Mouse (Mus musculus): ENCODE data around the gene Gatd1.

DNA sequence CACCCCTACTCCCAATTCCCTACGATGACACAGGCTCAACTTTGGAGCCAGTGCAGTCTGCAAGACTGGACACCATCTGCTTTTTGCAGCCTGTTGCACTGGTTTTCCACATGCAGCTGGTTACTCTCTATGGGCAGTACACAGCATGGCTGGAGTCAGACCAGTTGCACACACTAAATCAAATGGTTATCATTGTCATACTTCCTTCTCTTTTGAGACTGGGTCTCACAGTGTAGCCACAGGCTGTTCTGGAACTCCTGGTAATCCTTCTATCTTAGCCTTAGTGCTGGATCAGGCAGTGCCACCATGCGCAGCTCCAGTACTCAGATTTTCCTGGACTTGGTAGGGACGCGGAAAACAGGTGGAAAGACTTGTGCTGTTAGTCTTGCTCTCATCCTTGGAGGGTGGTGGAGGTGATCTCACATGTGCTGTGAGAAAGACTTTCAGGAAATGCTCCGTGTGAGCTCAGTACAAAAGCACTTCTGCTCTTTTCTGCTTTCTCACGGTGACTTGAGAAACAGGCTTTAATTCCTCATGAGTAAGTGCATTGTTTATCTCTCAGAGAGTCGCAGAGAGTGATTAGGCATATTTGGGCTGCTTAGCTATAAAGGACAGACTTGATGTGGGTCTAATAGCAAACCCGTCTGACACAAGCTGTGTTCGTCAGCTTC lies 21.2 kb downstream of the Gatd1 start:
- TF ChIP-seq POLR2A (IDR thresholded peaks at IDR 0.05; ENCODE audit: borderline replicate concordance, low read depth, low read length) = no peak
- TF ChIP-seq CTCF (IDR thresholded peaks at IDR 0.05; ENCODE audit: low read depth, low read length) = no peak
